ENCODE assay signal across 24 mouse cellular contexts in genomic region chr2:39082706-39083105, GRCm38 (mm10).
"Had no signal": no experiment of that assay in that cellular context is flagged by ENCODE, and none has a peak within 500 bp of the region (broad histone marks: within the 10 kb centered on the region; RNA-seq: fewer than 3 reads in every experiment).

No protein-coding gene starts in this region.

- H3K27ac ChIP-seq: forebrain, embryonic 15.5 days; gastrocnemius, adult 2 months; heart, embryonic 10.5 days; hindbrain, embryonic 10.5 days; hindbrain, embryonic 13.5 days; hindbrain, embryonic 15.5 days; hindbrain, postnatal 0 days; kidney, postnatal 0 days; limb, embryonic 13.5 days; limb, embryonic 15.5 days; liver, embryonic 14.5 days had no signal

- DNase-seq: forebrain, postnatal 0 days; gastrocnemius, adult 2 months; gastrocnemius, postnatal 10 days; gastrocnemius, postnatal 25 days; heart, adult 18-20 months; heart, postnatal 10 days; heart, postnatal 4 days; layer of hippocampus, adult 9-11 months; layer of hippocampus, postnatal 36 days; left cerebral cortex, postnatal 4 days; lung, adult 18-20 months had no signal

- H3K9ac ChIP-seq: forebrain, embryonic 15.5 days; forebrain, postnatal 0 days; heart, embryonic 12.5 days; hindbrain, embryonic 13.5 days; hindbrain, embryonic 15.5 days; limb, embryonic 13.5 days; limb, embryonic 15.5 days; liver, embryonic 14.5 days had no signal

- H3K4me1 ChIP-seq: forebrain, embryonic 15.5 days; heart, embryonic 10.5 days; heart, embryonic 12.5 days; hindbrain, embryonic 10.5 days; hindbrain, embryonic 13.5 days; hindbrain, embryonic 15.5 days; limb, embryonic 13.5 days; limb, embryonic 15.5 days had no signal

- ATAC-seq: forebrain, embryonic 15.5 days; forebrain, postnatal 0 days; hindbrain, postnatal 0 days; intestine, embryonic 16.5 days had no signal

- H3K4me2 ChIP-seq: forebrain, embryonic 15.5 days; heart, embryonic 12.5 days; hindbrain, embryonic 13.5 days; hindbrain, embryonic 15.5 days; limb, embryonic 13.5 days; limb, embryonic 15.5 days; liver, embryonic 11.5 days had no signal

- H3K27me3 ChIP-seq: forebrain, embryonic 15.5 days; heart, embryonic 12.5 days; hindbrain, embryonic 13.5 days; hindbrain, embryonic 15.5 days; limb, embryonic 13.5 days; limb, embryonic 15.5 days had no signal

- H3K4me3 ChIP-seq: forebrain, embryonic 15.5 days; gastrocnemius, adult 2 months; heart, embryonic 10.5 days; heart, embryonic 12.5 days; hindbrain, embryonic 10.5 days; hindbrain, embryonic 13.5 days; hindbrain, embryonic 15.5 days; limb, embryonic 13.5 days; limb, embryonic 15.5 days had no signal

- H3K9me3 ChIP-seq: forebrain, embryonic 15.5 days; heart, embryonic 10.5 days; heart, embryonic 12.5 days; hindbrain, embryonic 10.5 days; hindbrain, embryonic 13.5 days; hindbrain, embryonic 15.5 days; limb, embryonic 13.5 days; limb, embryonic 15.5 days had no signal
